19 mouse cellular contexts compared by ENCODE assay signal in the genomic region with DNA sequence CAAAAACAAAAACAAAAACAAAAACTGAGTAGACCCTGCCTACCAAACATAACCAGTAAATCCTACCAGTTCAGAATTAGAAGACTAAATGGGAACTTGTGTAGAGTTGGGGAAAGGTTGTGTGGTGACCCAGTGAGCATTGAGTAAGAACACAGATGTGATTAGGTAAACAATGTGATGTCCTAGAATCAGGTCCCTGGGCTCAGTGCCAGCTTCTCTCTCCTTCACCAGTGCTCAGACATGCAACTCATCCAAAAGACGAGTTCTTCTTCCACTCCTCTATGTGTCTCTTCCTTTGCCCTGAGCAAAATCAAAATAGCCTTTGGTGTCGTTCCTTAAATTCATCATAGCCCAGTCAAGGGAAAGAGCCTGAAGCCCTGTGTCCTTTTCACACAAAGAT. TPM values are rescaled to one million over a fixed set of nuclear protein-coding genes. Genes with fewer than 3 reads are reported as not detected.
DNase-seq lines count a peak whose midpoint lies in the region; ATAC-seq and TF ChIP-seq lines count a peak whose summit lies in the region.
"Had no signal": no experiment of that assay in that cellular context is flagged by ENCODE, and none has a peak within 500 bp of the region (broad histone marks: within the 10 kb centered on the region; RNA-seq: fewer than 3 reads in every experiment).

No protein-coding gene starts in this region.

- H3K79me2 ChIP-seq in heart, adult 2 months (replicated peaks; ENCODE audit: control insufficient read depth, insufficient read depth, low read length), result no peaks in the 10 kb centered on the region
- peaks cover 6% of the 10 kb centered on the region; the same call in 1 of the 2 replicates for H3K79me2 ChIP-seq in liver, adult 2 months (ENCODE audit: control insufficient read depth, insufficient read depth, low read length)

- H3K9me3 ChIP-seq in heart, embryonic 14.5 days (ENCODE audit: control insufficient read depth, low read length), result no peaks in the 10 kb centered on the region
- H3K9me3 ChIP-seq in liver, embryonic 11.5 days (ENCODE audit: control insufficient read depth, low read length), result no peaks in the 10 kb centered on the region
- H3K9me3 ChIP-seq: forebrain, embryonic 12.5 days; limb, embryonic 12.5 days; midbrain, embryonic 13.5 days had no signal

- no peak overlapping the region; the same call in 1 of the 2 replicates for H3K9ac ChIP-seq in heart, embryonic 14.5 days (ENCODE audit: low read length)
- H3K9ac ChIP-seq in heart, adult 2 months (ENCODE audit: low read depth, low read length), result no peak overlapping the region
- H3K9ac ChIP-seq in liver, adult 2 months (ENCODE audit: low read depth, low read length), result no peak overlapping the region
- no peak overlapping the region for H3K9ac ChIP-seq in liver, embryonic 11.5 days (ENCODE audit: low read depth, low read length)
- H3K9ac ChIP-seq: forebrain, embryonic 12.5 days; limb, embryonic 12.5 days; midbrain, embryonic 13.5 days had no signal

- peaks cover 38% of the 10 kb centered on the region for H3K36me3 ChIP-seq in heart, embryonic 14.5 days (ENCODE audit: control insufficient read depth, insufficient read depth, low read length)
- H3K36me3 ChIP-seq in heart, adult 2 months (ENCODE audit: control insufficient read depth, insufficient read depth, low read length), result no peaks in the 10 kb centered on the region
- peaks cover 11% of the 10 kb centered on the region for H3K36me3 ChIP-seq in liver, adult 2 months (ENCODE audit: control insufficient read depth, insufficient read depth, low read length)
- peaks cover 8% of the 10 kb centered on the region; the same call in 1 of the 2 replicates for H3K36me3 ChIP-seq in liver, embryonic 11.5 days (ENCODE audit: control insufficient read depth, insufficient read depth, low read length)

- peaks cover 5 to 23% of the 10 kb centered on the region in 2 experiments; a peak in 3 of 4 replicates for H3K4me1 ChIP-seq in heart, embryonic 14.5 days (ENCODE audit: control insufficient read depth in 2 of 2, insufficient read depth in 2 of 2, low read length in 2 of 2)
- H3K4me1 ChIP-seq in heart, adult 2 months (ENCODE audit: control insufficient read depth, insufficient read depth, low read length), result peaks cover 2% of the 10 kb centered on the region
- H3K4me1 ChIP-seq in liver, adult 2 months (ENCODE audit: control insufficient read depth, insufficient read depth, low read length), result peaks cover 35% of the 10 kb centered on the region
- peaks cover 5% of the 10 kb centered on the region; the same call in 1 of the 2 replicates for H3K4me1 ChIP-seq in liver, embryonic 11.5 days (replicated peaks; ENCODE audit: control insufficient read depth, insufficient read depth, low read length)

- peak overlapping the region; percentile 10 to 24; a peak in 2 of 4 replicates for H3K27ac ChIP-seq in heart, embryonic 14.5 days (replicated peaks in 1 of 2; ENCODE audit: control insufficient read depth in 1 of 2, insufficient read depth in 1 of 2, low read depth in 2 of 2, low read length in 2 of 2)
- H3K27ac ChIP-seq in heart, adult 2 months, result no peak overlapping the region
- peak overlapping the region; percentile 80 for H3K27ac ChIP-seq in liver, adult 2 months (replicated peaks; ENCODE audit: insufficient read depth, low read depth, low read length)
- H3K27ac ChIP-seq in liver, embryonic 11.5 days (ENCODE audit: low read depth, low read length), result no peak overlapping the region
- H3K27ac ChIP-seq: forebrain, embryonic 12.5 days; limb, embryonic 12.5 days; midbrain, embryonic 13.5 days had no signal

- ATAC-seq in heart, embryonic 14.5 days (ENCODE audit: insufficient number of reproducible peaks, insufficient read depth, low FRiP score, low read depth), result no peak
- no peak for ATAC-seq in liver, embryonic 11.5 days (replicated peaks; ENCODE audit: low FRiP score)
- no peak for ATAC-seq in activated CD4-positive, CD25-positive, alpha-beta regulatory T cell, adult 4 months
- ATAC-seq: hindbrain, embryonic 16.5 days; lung, postnatal 0 days; midbrain, embryonic 13.5 days had no signal

- intact Hi-C loops in heart, adult 2 months (cut with DNase I), result no loop called here
- intact Hi-C loops in gastrocnemius, postnatal 36 days (cut with DNase I), result no loop called here

- DNase-seq in heart, adult 2 months, result no peak
- peak; percentile 93 for DNase-seq in liver, adult 2 months (ENCODE audit: extremely low read depth, low read depth, low spot score)
- DNase-seq in liver, embryonic 11.5 days (ENCODE audit: low spot score), result no peak
- DNase-seq in 416B (ENCODE audit: low read depth) (peak; percentile 19), adipocyte (ENCODE audit: low spot score) (peak; percentile 90)
- no peak for DNase-seq in gastrocnemius, postnatal 36 days
- DNase-seq: cerebellum, adult 11-12 months; thymus, postnatal 4 days had no signal

- H3K27me3 ChIP-seq in heart, embryonic 14.5 days (ENCODE audit: control insufficient read depth, insufficient read depth, low read length), result no peaks in the 10 kb centered on the region
- no peaks in the 10 kb centered on the region for H3K27me3 ChIP-seq in heart, adult 2 months (ENCODE audit: control insufficient read depth, insufficient read depth, low read length)
- no peaks in the 10 kb centered on the region for H3K27me3 ChIP-seq in liver, adult 2 months (ENCODE audit: control insufficient read depth, insufficient read depth, low read length)
- H3K27me3 ChIP-seq in liver, embryonic 11.5 days (replicated peaks; ENCODE audit: control insufficient read depth, insufficient read depth, low read length), result no peaks in the 10 kb centered on the region
- H3K27me3 ChIP-seq: forebrain, embryonic 12.5 days; limb, embryonic 12.5 days; midbrain, embryonic 13.5 days had no signal

- TF ChIP-seq CTCF in heart, adult 2 months (IDR thresholded peaks at IDR 0.05), result no peak
- no peak for TF ChIP-seq CTCF in liver, adult 2 months (IDR thresholded peaks at IDR 0.05; ENCODE audit: low read depth, low read length)

- TF ChIP-seq POLR2A in heart, adult 2 months (IDR thresholded peaks at IDR 0.05; ENCODE audit: insufficient read depth, low read depth, low read length), result no peak
- TF ChIP-seq POLR2A in liver, adult 2 months (IDR thresholded peaks at IDR 0.05; ENCODE audit: extremely low read depth, insufficient read depth, low read length), result no peak

- H3K4me3 ChIP-seq in heart, embryonic 14.5 days (ENCODE audit: control insufficient read depth in 1 of 2, insufficient read depth in 1 of 2, low read depth in 1 of 2, low read length in 2 of 2), result no peak overlapping the region
- no peak overlapping the region for H3K4me3 ChIP-seq in heart, adult 2 months
- no peak overlapping the region for H3K4me3 ChIP-seq in liver, adult 2 months (ENCODE audit: insufficient read depth, low read depth, low read length)
- H3K4me3 ChIP-seq in liver, embryonic 11.5 days (ENCODE audit: low read depth, low read length), result no peak overlapping the region
- H3K4me3 ChIP-seq: forebrain, embryonic 12.5 days; limb, embryonic 12.5 days; midbrain, embryonic 13.5 days had no signal

- H3K4me2 ChIP-seq in heart, embryonic 14.5 days (ENCODE audit: low read length), result no peak overlapping the region
- no peak overlapping the region for H3K4me2 ChIP-seq in liver, embryonic 11.5 days
- H3K4me2 ChIP-seq: forebrain, embryonic 12.5 days; limb, embryonic 12.5 days; midbrain, embryonic 13.5 days had no signal

- no peak for TF ChIP-seq EP300 in heart, adult 2 months (IDR thresholded peaks at IDR 0.05; ENCODE audit: insufficient read depth, low read depth, low read length)

- 64% methylated on average over 2 of the region's 2 CpGs for WGBS in heart, embryonic 14.5 days
- WGBS in heart, adult 2 months, result 54% methylated on average over 2 of the region's 2 CpGs
- 26% methylated on average over 2 of the region's 2 CpGs for WGBS in liver, adult 2 months
- WGBS in liver, embryonic 11.5 days, result 80% methylated on average over 2 of the region's 2 CpGs

RNA-seq across cellular contexts. Expression of a gene that starts 1.9 kb away (rescaled TPM):
- polyA plus RNA-seq in heart, embryonic 14.5 days (2014; fragmentation: Nextera tagmentation; extraction: Ambion mirVana), result not detected in 2 replicates
- total RNA-seq in heart, adult 2 months (2021), result not detected
- polyA plus RNA-seq in heart, adult 2 months (2012; rRNA removed), result not detected in 2 replicates
- total RNA-seq in liver, adult 2 months (2014; rRNA removed), result 133 and 140 TPM in 2 replicates
- 114 and 168 TPM in 2 replicates for polyA plus RNA-seq in liver, adult 2 months (2012; rRNA removed)
- polyA plus RNA-seq in liver, embryonic 11.5 days (2014; fragmentation: Nextera tagmentation; extraction: Ambion mirVana), result 5.1 and 6.5 TPM in 2 replicates
- polyA plus RNA-seq in activated CD4-positive, CD25-positive, alpha-beta regulatory T cell, adult 4 months (2017; shearing (Covaris generic)), result not detected
- total RNA-seq in gastrocnemius, postnatal 36 days (2021), result not detected
- polyA plus RNA-seq: cortical plate, adult 2 months; embryonic facial prominence, embryonic 14.5 days; forebrain, embryonic 12.5 days; heart, postnatal 0 days; lung, postnatal 0 days; midbrain, embryonic 13.5 days; neural tube, embryonic 11.5 days had no signal

RNA-seq across cellular contexts. Expression of a gene that starts 5.8 kb away (rescaled TPM):
- polyA plus RNA-seq in heart, embryonic 14.5 days (2014; fragmentation: Nextera tagmentation; extraction: Ambion mirVana), result 1,378 and 1,424 TPM in 2 replicates
- 1,000 to 10,000 TPM; 2,451 to 2,926 TPM for total RNA-seq in heart, adult 2 months (2021)
- 1,535 and 1,905 TPM in 2 replicates for polyA plus RNA-seq in heart, adult 2 months (2012; rRNA removed)
- total RNA-seq in liver, adult 2 months (2014; rRNA removed), result 256 TPM in 2 replicates
- 1,230 and 1,408 TPM in 2 replicates for polyA plus RNA-seq in liver, adult 2 months (2012; rRNA removed)
- 746 and 848 TPM in 2 replicates for polyA plus RNA-seq in liver, embryonic 11.5 days (2014; fragmentation: Nextera tagmentation; extraction: Ambion mirVana)
- polyA plus RNA-seq in activated CD4-positive, CD25-positive, alpha-beta regulatory T cell, adult 4 months (2017; shearing (Covaris generic)), result 100 to 1,000 TPM; 427 to 519 TPM
- 1,000 to 10,000 TPM; 1,256 to 1,362 TPM for total RNA-seq in gastrocnemius, postnatal 36 days (2021)

RNA-seq across cellular contexts. Expression of a gene that starts 6.0 kb away (rescaled TPM):
- polyA plus RNA-seq in heart, embryonic 14.5 days (2014; fragmentation: Nextera tagmentation; extraction: Ambion mirVana), result 1.4 and 1.7 TPM in 2 replicates
- under 1 TPM; 0.37 to 0.43 TPM for total RNA-seq in heart, adult 2 months (2021)
- polyA plus RNA-seq in heart, adult 2 months (2012; rRNA removed), result 0.39 and 1.5 TPM in 2 replicates
- 0.09 and 0.34 TPM in 2 replicates for total RNA-seq in liver, adult 2 months (2014; rRNA removed)
- polyA plus RNA-seq in liver, adult 2 months (2012; rRNA removed), result 0.21 and 0.47 TPM in 2 replicates
- polyA plus RNA-seq in liver, embryonic 11.5 days (2014; fragmentation: Nextera tagmentation; extraction: Ambion mirVana), result 0.30 and 0.89 TPM in 2 replicates
- polyA plus RNA-seq in activated CD4-positive, CD25-positive, alpha-beta regulatory T cell, adult 4 months (2017; shearing (Covaris generic)), result under 1 TPM in 1 of 2 experiments, not detected in 1; 0.37 TPM
- total RNA-seq in gastrocnemius, postnatal 36 days (2021), result under 1 TPM in 1 of 2 experiments, not detected in 1; 0.17 TPM

RNA-seq across cellular contexts. Expression of a gene that starts 32.1 kb away (rescaled TPM):
- 0.16 TPM in 1 of 2 replicates, not detected in the other for polyA plus RNA-seq in heart, embryonic 14.5 days (2014; fragmentation: Nextera tagmentation; extraction: Ambion mirVana)
- not detected for total RNA-seq in heart, adult 2 months (2021)
- not detected in 2 replicates for polyA plus RNA-seq in heart, adult 2 months (2012; rRNA removed)
- total RNA-seq in liver, adult 2 months (2014; rRNA removed), result 0.46 and 0.60 TPM in 2 replicates
- 1.3 and 2.5 TPM in 2 replicates for polyA plus RNA-seq in liver, adult 2 months (2012; rRNA removed)
- polyA plus RNA-seq in liver, embryonic 11.5 days (2014; fragmentation: Nextera tagmentation; extraction: Ambion mirVana), result 0.10 TPM in 1 of 2 replicates, not detected in the other
- polyA plus RNA-seq in activated CD4-positive, CD25-positive, alpha-beta regulatory T cell, adult 4 months (2017; shearing (Covaris generic)), result under 1 TPM in 1 of 2 experiments, not detected in 1; 0.33 TPM
- total RNA-seq in gastrocnemius, postnatal 36 days (2021), result not detected
- polyA plus RNA-seq: embryonic facial prominence, embryonic 14.5 days; hindbrain, embryonic 16.5 days; lung, postnatal 0 days; midbrain, embryonic 13.5 days; neural tube, embryonic 11.5 days had no signal

RNA-seq across cellular contexts. Expression of a gene that starts 32.2 kb away (rescaled TPM):
- polyA plus RNA-seq in heart, embryonic 14.5 days (2014; fragmentation: Nextera tagmentation; extraction: Ambion mirVana), result 2.3 and 2.5 TPM in 2 replicates
- under 1 TPM; 0.34 to 0.91 TPM for total RNA-seq in heart, adult 2 months (2021)
- polyA plus RNA-seq in heart, adult 2 months (2012; rRNA removed), result 0.53 and 0.80 TPM in 2 replicates
- 12.8 and 15.4 TPM in 2 replicates for total RNA-seq in liver, adult 2 months (2014; rRNA removed)
- polyA plus RNA-seq in liver, adult 2 months (2012; rRNA removed), result 36.6 and 43.4 TPM in 2 replicates
- polyA plus RNA-seq in liver, embryonic 11.5 days (2014; fragmentation: Nextera tagmentation; extraction: Ambion mirVana), result 2.6 and 2.7 TPM in 2 replicates
- polyA plus RNA-seq in activated CD4-positive, CD25-positive, alpha-beta regulatory T cell, adult 4 months (2017; shearing (Covaris generic)), result under 1 TPM in 1 of 2 experiments, not detected in 1; 0.36 TPM
- total RNA-seq in gastrocnemius, postnatal 36 days (2021), result under 1 TPM; 0.38 to 0.59 TPM

Comparison
In these comparisons a context has a peak if more than half of its experiments do, and no peak if none do; other contexts are left out.
1. H3K27ac ChIP-seq: peak in heart, embryonic 14.5 days (2 of 2) and liver, adult 2 months (single experiment); none in heart, adult 2 months (single experiment) and liver, embryonic 11.5 days (single experiment).
2. DNase-seq: peak in liver, adult 2 months (single experiment), 416B (single experiment) and adipocyte (single experiment); none in heart, adult 2 months (0 of 2), liver, embryonic 11.5 days (single experiment) and gastrocnemius, postnatal 36 days (0 of 2).
3. RNA of a gene that starts 1.9 kb away (polyA plus RNA-seq): 114 to 168 TPM in liver, adult 2 months; 5.1 to 6.5 TPM in liver, embryonic 11.5 days, not detected in activated CD4-positive, CD25-positive, alpha-beta regulatory T cell, adult 4 months, not detected in heart, embryonic 14.5 days and not detected in heart, adult 2 months; every median in the first group is over 10 times any median in the second.